Mouse (Mus musculus): ENCODE measurements around the gene Gm12569.

DNA sequence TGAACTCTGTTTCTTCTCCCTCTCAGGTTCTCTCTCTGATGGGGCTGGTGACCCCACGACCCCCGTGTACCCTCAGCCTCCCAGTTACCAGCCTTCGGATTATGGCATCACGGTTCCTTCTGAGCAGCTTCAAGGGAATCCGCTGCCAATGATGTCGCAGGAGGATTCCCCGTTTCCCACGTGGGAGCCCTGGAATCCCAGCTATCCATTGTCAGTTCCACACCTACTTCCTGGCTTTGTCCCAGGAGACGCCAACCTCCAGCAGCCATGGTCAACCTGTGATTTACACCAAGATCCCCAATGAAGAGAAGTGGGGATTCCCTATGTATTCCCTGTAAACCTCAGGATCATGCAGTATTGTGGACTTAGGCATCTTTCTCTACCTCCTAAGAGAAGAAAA is 14.4 kb downstream of the Gm12569 start:
- TF ChIP-seq CTCF (IDR thresholded peaks at IDR 0.05; ENCODE audit: low read depth), result no peak
- TF ChIP-seq EP300 (IDR thresholded peaks at IDR 0.05; ENCODE audit: low read depth), result no peak

Measured in liver, embryonic 14.5 days (tissue).